In genomic region chr9:116477309-116477708, GRCm38 (mm10) we compare ENCODE assay signal across 21 mouse cellular contexts.
"Had no signal": no experiment of that assay in that cellular context is flagged by ENCODE, and none has a peak within 500 bp of the region (broad histone marks: within the 10 kb centered on the region; RNA-seq: fewer than 3 reads in every experiment).

No protein-coding gene starts in this region.

- H3K36me3 ChIP-seq: limb, embryonic 12.5 days; limb, embryonic 15.5 days; liver, embryonic 15.5 days; lung, embryonic 15.5 days; midbrain, embryonic 10.5 days; stomach, embryonic 15.5 days had no signal

- H3K4me3 ChIP-seq: limb, embryonic 12.5 days; limb, embryonic 15.5 days; liver, embryonic 15.5 days; lung, embryonic 15.5 days; megakaryocyte, embryonic 14.5 days; midbrain, embryonic 10.5 days; myocyte; stomach, embryonic 15.5 days had no signal

- H3K27ac ChIP-seq: limb, embryonic 12.5 days; limb, embryonic 15.5 days; liver, embryonic 15.5 days; lung, embryonic 15.5 days; midbrain, embryonic 10.5 days; stomach, embryonic 15.5 days had no signal

- H3K27me3 ChIP-seq: limb, embryonic 12.5 days; limb, embryonic 15.5 days; liver, embryonic 15.5 days; lung, embryonic 15.5 days; megakaryocyte, embryonic 14.5 days; stomach, embryonic 15.5 days had no signal

- H3K4me1 ChIP-seq: limb, embryonic 12.5 days; limb, embryonic 15.5 days; liver, embryonic 15.5 days; lung, embryonic 15.5 days; megakaryocyte, embryonic 14.5 days; stomach, embryonic 15.5 days had no signal

- DNase-seq: kidney, adult 18-20 months; kidney, adult 9 months; kidney, postnatal 14 days; kidney, postnatal 4 days; left cerebral cortex, postnatal 4 days; lung, adult 18-20 months; lung, postnatal 10 days; lung, postnatal 4 days; midbrain, embryonic 14.5 days; right cerebral cortex, postnatal 4 days; thymus, postnatal 36 days had no signal

- H3K4me2 ChIP-seq: limb, embryonic 12.5 days; limb, embryonic 15.5 days; liver, embryonic 11.5 days; liver, embryonic 15.5 days; lung, embryonic 15.5 days; stomach, embryonic 15.5 days had no signal

- H3K9me3 ChIP-seq: limb, embryonic 12.5 days; limb, embryonic 15.5 days; liver, embryonic 15.5 days; lung, embryonic 15.5 days; midbrain, embryonic 10.5 days; stomach, embryonic 15.5 days had no signal

- H3K9ac ChIP-seq: limb, embryonic 12.5 days; limb, embryonic 15.5 days; liver, embryonic 15.5 days; lung, embryonic 15.5 days; stomach, embryonic 15.5 days had no signal

- ATAC-seq: intestine, embryonic 16.5 days had no signal
